Mouse (Mus musculus): ENCODE data around the gene Cabp2. TPM values are rescaled to one million over a fixed set of nuclear protein-coding genes. Genes with fewer than 3 reads are reported as not detected.
A peak's percentile ranks its signal among the peaks of the same experiment; 100 is the strongest.
"Not testable (repeated sequence)": the region's sequence is repeated elsewhere in the genome, so short reads cannot be mapped to it uniquely, and the experiment has no call there.

Gene Cabp2
- polyA plus RNA-seq, 1 experiment from 2014 or later: not detected

- Histone ChIP-seq H3K4me2 (ENCODE audit: low read depth, low read length) (peak overlapping the region; percentile 41), H3K27me3 (ENCODE audit: control insufficient read depth, insufficient read depth, low read length) (no peaks in the 10 kb centered on the region), H3K36me3 (ENCODE audit: control insufficient read depth, insufficient read depth, low read length) (peaks cover 4% of the 10 kb centered on the region; the same call in 1 of the 2 replicates), H3K4me1 (ENCODE audit: control insufficient read depth, insufficient read depth, low read length) (peaks cover 6% of the 10 kb centered on the region; the same call in 1 of the 2 replicates), H3K4me3 (ENCODE audit: low read depth, low read length) (peak overlapping the region; percentile 40), H3K9me3 (ENCODE audit: control insufficient read depth, low read length) (no peaks in the 10 kb centered on the region), H3K9ac (replicated peaks; ENCODE audit: low read depth, low read length) (peak overlapping the region; percentile 43; the same call in 1 of the 2 replicates), H3K27ac (ENCODE audit: low read depth, low read length) (peak overlapping the region; percentile 76; the same call in 1 of the 2 replicates)
- WGBS: 4% methylated on average over 38 of the region's 38 CpGs
- ATAC-seq (ENCODE audit: low read depth): peak; percentile 84
Observed at GRCm38 (mm10) chr19:4121097-4121805, 39.9 kb downstream of the Cabp2 start.

GRCm38 (mm10) chr19:4121896-4122295 is 40.5 kb downstream of the Cabp2 start:
- WGBS: 56% methylated on average over 6 of the region's 6 CpGs

GRCm38 (mm10) chr19:4122411-4123370 is 41.3 kb downstream of the Cabp2 start:
- no peak for ATAC-seq (ENCODE audit: low read depth)
- Histone ChIP-seq H3K27me3 (ENCODE audit: control insufficient read depth, insufficient read depth, low read length) (no peaks in the 10 kb centered on the region), H3K9me3 (ENCODE audit: control insufficient read depth, low read length) (no peaks in the 10 kb centered on the region), H3K27ac (ENCODE audit: low read depth, low read length) (no peak overlapping the region), H3K4me2 (ENCODE audit: low read depth, low read length) (no peak overlapping the region), H3K9ac (replicated peaks; ENCODE audit: low read depth, low read length) (no peak overlapping the region), H3K4me1 (ENCODE audit: control insufficient read depth, insufficient read depth, low read length) (peaks cover 13% of the 10 kb centered on the region), H3K36me3 (ENCODE audit: control insufficient read depth, insufficient read depth, low read length) (no peaks in the 10 kb centered on the region), H3K4me3 (ENCODE audit: low read depth, low read length) (no peak overlapping the region)
- WGBS: 87% methylated on average over 7 of the region's 7 CpGs

More at GRCm38 (mm10) chr19:4121896-4122295, 40.5 kb downstream of the Cabp2 start:
- peaks cover 10% of the 10 kb centered on the region for H3K4me1 ChIP-seq (ENCODE audit: control insufficient read depth, insufficient read depth, low read length)
- not testable (repeated sequence) for H3K36me3 ChIP-seq (ENCODE audit: control insufficient read depth, insufficient read depth, low read length); H3K4me3 ChIP-seq (ENCODE audit: low read depth, low read length); H3K4me2 ChIP-seq (ENCODE audit: low read depth, low read length); H3K9ac ChIP-seq (replicated peaks; ENCODE audit: low read depth, low read length); H3K27me3 ChIP-seq (ENCODE audit: control insufficient read depth, insufficient read depth, low read length); ATAC-seq (ENCODE audit: low read depth); H3K9me3 ChIP-seq (ENCODE audit: control insufficient read depth, low read length); H3K27ac ChIP-seq (ENCODE audit: low read depth, low read length)

GRCm38 (mm10) chr19:4124432-4124831 is 43.1 kb downstream of the Cabp2 start:
- no peak for ATAC-seq (ENCODE audit: low read depth)
- Histone ChIP-seq H3K4me1 (ENCODE audit: control insufficient read depth, insufficient read depth, low read length) (peaks cover 13% of the 10 kb centered on the region), H3K36me3 (ENCODE audit: control insufficient read depth, insufficient read depth, low read length) (peaks cover 10% of the 10 kb centered on the region; the same call in 1 of the 2 replicates), H3K9me3 (ENCODE audit: control insufficient read depth, low read length) (no peaks in the 10 kb centered on the region), H3K9ac (replicated peaks; ENCODE audit: low read depth, low read length) (no peak overlapping the region), H3K27me3 (ENCODE audit: control insufficient read depth, insufficient read depth, low read length) (no peaks in the 10 kb centered on the region), H3K4me2 (ENCODE audit: low read depth, low read length) (no peak overlapping the region), H3K27ac (ENCODE audit: low read depth, low read length) (no peak overlapping the region), H3K4me3 (ENCODE audit: low read depth, low read length) (no peak overlapping the region)
- WGBS: 89% methylated on average over 4 of the region's 4 CpGs

- Histone ChIP-seq H3K4me3 (ENCODE audit: low read depth, low read length) (peak overlapping the region; percentile 68), H3K27ac (ENCODE audit: low read depth, low read length) (peak overlapping the region; percentile 34; the same call in 1 of the 2 replicates), H3K36me3 (ENCODE audit: control insufficient read depth, insufficient read depth, low read length) (peaks cover 17% of the 10 kb centered on the region), H3K9ac (replicated peaks; ENCODE audit: low read depth, low read length) (peak overlapping the region; percentile 78), H3K4me1 (ENCODE audit: control insufficient read depth, insufficient read depth, low read length) (peaks cover 12% of the 10 kb centered on the region), H3K4me2 (ENCODE audit: low read depth, low read length) (peak overlapping the region; percentile 56)
- 24% methylated on average over 4 of the region's 4 CpGs for WGBS
- not testable (repeated sequence) for H3K27me3 ChIP-seq (ENCODE audit: control insufficient read depth, insufficient read depth, low read length); ATAC-seq (ENCODE audit: low read depth); H3K9me3 ChIP-seq (ENCODE audit: control insufficient read depth, low read length)
Observed at GRCm38 (mm10) chr19:4125268-4125667, 43.9 kb downstream of the Cabp2 start.

- 1% methylated on average over 63 of the region's 64 CpGs for WGBS
- Histone ChIP-seq H3K4me1 (ENCODE audit: control insufficient read depth, insufficient read depth, low read length) (peaks cover 6% of the 10 kb centered on the region), H3K9ac (replicated peaks; ENCODE audit: low read depth, low read length) (peak within 1 kb of the TSS; percentile 78), H3K36me3 (ENCODE audit: control insufficient read depth, insufficient read depth, low read length) (peaks cover 19% of the 10 kb centered on the region), H3K4me3 (ENCODE audit: low read depth, low read length) (peak within 1 kb of the TSS; percentile 68), H3K27me3 (ENCODE audit: control insufficient read depth, insufficient read depth, low read length) (no peaks in the 10 kb centered on the region), H3K27ac (ENCODE audit: low read depth, low read length) (peak within 1 kb of the TSS; percentile 69), H3K9me3 (ENCODE audit: control insufficient read depth, low read length) (no peaks in the 10 kb centered on the region), H3K4me2 (ENCODE audit: low read depth, low read length) (peak within 1 kb of the TSS; percentile 56)
- ATAC-seq (ENCODE audit: low read depth): peak; percentile 93
Observed at GRCm38 (mm10) chr19:4125741-4126696, 44.6 kb downstream of the Cabp2 start, which contains the start of gene Aip. Gene Aip (minus strand): TSS chr19:4125858.

GRCm38 (mm10) chr19:4126759-4127495 is 45.5 kb downstream of the Cabp2 start:
- WGBS: 67% methylated on average over 7 of the region's 7 CpGs

GRCm38 (mm10) chr19:4129462-4129861 is 48.1 kb downstream of the Cabp2 start:
- no peak overlapping the region for H3K9ac ChIP-seq (replicated peaks; ENCODE audit: low read depth, low read length)
- H3K27me3 ChIP-seq (ENCODE audit: control insufficient read depth, insufficient read depth, low read length): no peaks in the 10 kb centered on the region
- H3K36me3 ChIP-seq (ENCODE audit: control insufficient read depth, insufficient read depth, low read length): peaks cover 38% of the 10 kb centered on the region
- WGBS: 96% methylated on average over 7 of the region's 7 CpGs
- H3K4me3 ChIP-seq (ENCODE audit: low read depth, low read length): no peak overlapping the region
- ATAC-seq (ENCODE audit: low read depth): no peak
- no peak overlapping the region for H3K4me2 ChIP-seq (ENCODE audit: low read depth, low read length)
- H3K27ac ChIP-seq (ENCODE audit: low read depth, low read length): no peak overlapping the region
- H3K4me1 ChIP-seq (ENCODE audit: control insufficient read depth, insufficient read depth, low read length): peaks cover 6% of the 10 kb centered on the region
- no peaks in the 10 kb centered on the region for H3K9me3 ChIP-seq (ENCODE audit: control insufficient read depth, low read length)

More at GRCm38 (mm10) chr19:4126759-4127495, 45.5 kb downstream of the Cabp2 start:
- Histone ChIP-seq H3K9me3 (ENCODE audit: control insufficient read depth, low read length) (no peaks in the 10 kb centered on the region), H3K9ac (replicated peaks; ENCODE audit: low read depth, low read length) (peak overlapping the region; percentile 78), H3K36me3 (ENCODE audit: control insufficient read depth, insufficient read depth, low read length) (peaks cover 28% of the 10 kb centered on the region), H3K4me3 (ENCODE audit: low read depth, low read length) (peak overlapping the region; percentile 68), H3K4me2 (ENCODE audit: low read depth, low read length) (peak overlapping the region; percentile 56), H3K4me1 (ENCODE audit: control insufficient read depth, insufficient read depth, low read length) (peaks cover 6% of the 10 kb centered on the region), H3K27ac (ENCODE audit: low read depth, low read length) (no peak overlapping the region), H3K27me3 (ENCODE audit: control insufficient read depth, insufficient read depth, low read length) (no peaks in the 10 kb centered on the region)
- no peak for ATAC-seq (ENCODE audit: low read depth)
